Mouse (Mus musculus) heart, embryonic 12.5 days (tissue): ENCODE results near the gene Efs. TPM values are rescaled to one million over a fixed set of nuclear protein-coding genes. Genes with fewer than 3 reads are reported as not detected.
"Not testable (repeated sequence)": the region's sequence is repeated elsewhere in the genome, so short reads cannot be mapped to it uniquely, and the experiment has no call there.

ENCODE experiments used
- ATAC-seq: fragments of 200-750 bp; cut with Nextera tagmentation; 2 replicates; pipeline ENCODE4 v1.8.0; 2017; ENCODE audit warnings: moderate TSS enrichment, moderate library complexity; ENCODE audit not compliant: insufficient number of reproducible peaks, low FRiP score
- H3K27ac ChIP-seq: fragments of 300-500 bp; sonication (generic); 2 replicates; pipeline ENCODE4 v1.5.1; 2016; ENCODE audit warnings: mild to moderate bottlenecking, moderate library complexity; ENCODE audit not compliant: poor library complexity, severe bottlenecking
- H3K27me3 ChIP-seq: fragments of 300-500 bp; sonication (generic); replicated peaks from 2 replicates; pipeline ENCODE4 v1.6.1; 2016; ENCODE audit warnings: mild to moderate bottlenecking, moderate library complexity
- H3K36me3 ChIP-seq: fragments of 300-500 bp; sonication (generic); 2 replicates; pipeline ENCODE4 v1.6.1; 2016; ENCODE audit warnings: mild to moderate bottlenecking, moderate library complexity
- H3K4me1 ChIP-seq: fragments of 300-500 bp; sonication (generic); replicated peaks from 2 replicates; pipeline ENCODE4 v1.6.1; 2016; ENCODE audit warnings: mild to moderate bottlenecking
- H3K4me2 ChIP-seq: fragments of 300-500 bp; sonication (generic); 2 replicates; pipeline ENCODE4 v1.6.1; 2016; ENCODE audit warnings: mild to moderate bottlenecking, moderate library complexity
- H3K4me3 ChIP-seq: fragments of 300-500 bp; sonication (generic); 2 replicates; pipeline ENCODE4 v1.5.1; 2016; ENCODE audit warnings: mild to moderate bottlenecking
- H3K9ac ChIP-seq: fragments of 300-500 bp; sonication (generic); 2 replicates; pipeline ENCODE4 v1.6.1; 2016; ENCODE audit warnings: mild to moderate bottlenecking, moderate library complexity
- H3K9me3 ChIP-seq: fragments of 300-500 bp; sonication (generic); replicated peaks from 2 replicates; pipeline ENCODE4 v1.6.1; 2016; ENCODE audit warnings: mild to moderate bottlenecking, moderate library complexity
- WGBS: fragments of 180-500 bp; shearing (Covaris S2); methylation state at CpG from one replicate; pipeline ENCODE4 v1.1.7; 2016; 5-methylcytosine and 5-hydroxymethylcytosine counted together
- polyA plus RNA-seq: library from polyadenylated mRNA; unstranded; fragments of >200 nt; fragmentation: Nextera tagmentation; extraction: Ambion mirVana; gene quantifications from 2 replicates; pipeline ENCODE4 v1.2.1, GENCODE M21; 2016

Gene Efs
- polyA plus RNA-seq, 1 experiment from 2014 or later, result 15.0 TPM

DNA sequence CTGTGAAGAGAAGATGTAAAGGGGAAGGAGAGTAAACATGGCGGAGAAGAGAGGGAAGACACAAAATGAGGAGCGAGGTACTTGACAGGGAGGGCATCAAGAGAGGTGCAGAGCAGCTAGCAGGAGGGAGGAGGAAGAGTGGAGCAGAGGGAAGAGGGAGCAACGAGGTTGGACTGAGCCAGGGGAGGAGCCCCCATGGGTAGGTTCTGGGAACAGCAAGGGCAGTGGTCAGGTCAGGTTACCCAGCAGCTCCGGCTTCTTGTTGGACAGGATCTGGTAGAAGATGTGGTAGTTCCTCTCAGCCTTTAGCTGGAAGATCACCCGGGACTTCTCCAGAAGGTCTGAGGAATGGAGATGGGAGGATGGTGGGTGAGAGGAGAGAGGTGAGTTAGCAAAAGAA, 35.6 kb upstream of the Efs start:
- H3K4me2 ChIP-seq, result peak overlapping the region; percentile 68
- WGBS, result 52% methylated on average over 5 of the region's 5 CpGs
- H3K4me3 ChIP-seq, result peak overlapping the region; percentile 61
- no peak for ATAC-seq
- H3K36me3 ChIP-seq, result peaks cover 76% of the 10 kb centered on the region
- no peaks in the 10 kb centered on the region for H3K27me3 ChIP-seq
- H3K4me1 ChIP-seq, result peaks cover 48% of the 10 kb centered on the region
- H3K9ac ChIP-seq, result peak overlapping the region; percentile 88
- H3K9me3 ChIP-seq, result no peaks in the 10 kb centered on the region
- H3K27ac ChIP-seq, result peak overlapping the region; percentile 94

DNA sequence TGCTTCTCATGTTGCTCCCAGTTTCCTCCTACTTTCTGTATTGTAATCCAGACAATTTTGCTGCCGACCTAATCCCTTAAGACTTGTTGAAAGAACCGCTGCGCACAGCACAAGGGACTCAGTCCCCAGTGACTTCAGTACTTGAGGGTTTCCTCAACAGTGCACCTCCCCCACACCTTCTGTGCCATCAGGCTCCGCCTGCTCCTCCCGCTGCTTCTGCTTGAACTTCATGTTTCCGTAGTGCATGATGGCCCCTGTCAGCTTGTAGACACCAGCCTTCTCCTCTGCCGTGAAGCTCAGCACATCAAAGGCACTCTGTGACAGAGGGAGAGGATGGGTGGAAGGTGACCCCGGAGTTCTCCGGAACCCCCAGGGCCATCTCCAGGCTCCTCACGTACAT, 34.8 kb upstream of the Efs start:
- Histone ChIP-seq H3K27ac (peak overlapping the region; percentile 94), H3K4me1 (peaks cover 51% of the 10 kb centered on the region), H3K9ac (peak overlapping the region; percentile 88), H3K4me3 (peak overlapping the region; percentile 61), H3K27me3 (no peaks in the 10 kb centered on the region), H3K36me3 (peaks cover 82% of the 10 kb centered on the region), H3K4me2 (peak overlapping the region; percentile 68), H3K9me3 (no peaks in the 10 kb centered on the region)
- no peak for ATAC-seq
- 39% methylated on average over 10 of the region's 10 CpGs for WGBS

DNA sequence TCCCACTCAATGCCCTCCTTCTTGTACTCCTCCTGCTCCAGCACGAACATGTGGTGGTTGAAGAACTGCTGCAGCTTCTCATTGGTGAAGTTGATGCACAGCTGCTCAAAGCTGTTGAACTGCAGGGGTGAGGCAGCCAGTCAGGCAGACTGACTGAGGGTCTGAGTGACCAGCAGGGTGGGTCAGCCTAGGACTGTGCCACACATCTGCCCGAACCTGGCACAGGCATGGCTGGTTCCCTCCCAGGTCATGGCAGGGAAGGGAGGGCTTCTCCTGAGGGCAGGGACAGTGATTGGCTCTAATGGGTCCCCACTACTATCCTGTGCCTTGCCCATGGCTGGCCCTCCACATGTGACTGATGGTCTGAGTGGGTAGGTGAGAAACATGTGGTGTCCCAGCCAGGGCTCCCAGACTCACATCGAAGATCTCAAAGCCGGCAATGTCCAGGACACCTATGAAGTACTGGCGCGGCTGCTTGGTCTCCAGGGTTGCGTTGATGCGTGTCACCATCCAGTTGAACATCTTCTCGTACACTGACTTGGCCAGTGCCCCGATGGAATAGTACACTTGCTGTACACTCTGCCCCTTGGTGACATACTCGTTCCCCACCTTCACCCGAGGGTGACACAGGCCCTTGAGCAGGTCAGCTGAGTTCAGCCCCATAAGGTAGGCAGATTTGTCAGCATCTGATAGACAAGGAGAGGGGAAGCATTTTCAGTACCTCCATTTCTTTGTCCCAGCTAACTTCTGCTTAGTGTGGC, 34.1 kb upstream of the Efs start:
- Histone ChIP-seq H3K27ac (peak overlapping the region; percentile 94), H3K36me3 (peaks cover 86% of the 10 kb centered on the region), H3K4me3 (peak overlapping the region; percentile 61), H3K9ac (peak overlapping the region; percentile 88; the same call in 1 of the 2 replicates), H3K4me1 (peaks cover 51% of the 10 kb centered on the region), H3K4me2 (peak overlapping the region; percentile 68)
- H3K27me3 ChIP-seq, H3K9me3 ChIP-seq: not testable (repeated sequence)
- WGBS, result 74% methylated on average over 12 of the region's 12 CpGs
- ATAC-seq, result 0 out of 2 replicates have a peak, but pooled peaks have one; percentile 1

GRCm38 (mm10) chr14:54959197-54959596, 33.3 kb upstream of the Efs start:
- 70% methylated on average over 3 of the region's 3 CpGs for WGBS
- Histone ChIP-seq H3K36me3 (peaks cover 89% of the 10 kb centered on the region), H3K9me3 (no peaks in the 10 kb centered on the region), H3K4me2 (peak overlapping the region; percentile 68), H3K4me1 (peaks cover 51% of the 10 kb centered on the region), H3K9ac (peak overlapping the region; percentile 41), H3K27ac (peak overlapping the region; percentile 32; the same call in 1 of the 2 replicates), H3K4me3 (peak overlapping the region; percentile 61; the same call in 1 of the 2 replicates), H3K27me3 (no peaks in the 10 kb centered on the region)
- ATAC-seq, result no peak

GRCm38 (mm10) chr14:54958503-54958902, 32.6 kb upstream of the Efs start:
- WGBS, result 62% methylated on average over 4 of the region's 4 CpGs
- peak overlapping the region; percentile 68 for H3K4me2 ChIP-seq
- H3K9ac ChIP-seq, result peak overlapping the region; percentile 41
- H3K27ac ChIP-seq, result peak overlapping the region; percentile 49; the same call in 1 of the 2 replicates
- no peaks in the 10 kb centered on the region for H3K27me3 ChIP-seq
- peaks cover 47% of the 10 kb centered on the region for H3K4me1 ChIP-seq
- H3K36me3 ChIP-seq, result peaks cover 89% of the 10 kb centered on the region
- ATAC-seq, result no peak
- no peaks in the 10 kb centered on the region for H3K9me3 ChIP-seq
- H3K4me3 ChIP-seq, result peak overlapping the region; percentile 20; the same call in 1 of the 2 replicates

DNA sequence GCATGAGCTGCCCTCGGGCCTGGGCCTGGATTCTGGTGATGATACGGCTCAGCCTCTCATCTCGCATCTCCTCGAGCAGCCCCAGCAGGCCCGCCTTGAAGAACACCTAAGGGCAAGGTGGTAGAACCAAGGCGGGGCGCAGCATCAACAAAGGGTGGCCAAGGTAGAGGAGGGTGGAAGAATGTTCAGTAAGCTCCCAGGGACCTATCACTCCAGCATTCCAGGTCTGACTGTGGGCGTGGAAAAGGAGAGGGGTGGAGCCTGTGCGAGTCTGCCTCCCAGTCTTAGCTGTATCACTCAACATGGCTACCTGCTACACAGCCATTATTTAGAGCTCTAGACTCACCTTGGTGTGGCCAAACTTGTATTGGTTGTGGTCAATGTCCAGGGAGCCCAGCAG, 30.6 kb upstream of the Efs start:
- ATAC-seq, result no peak
- Histone ChIP-seq H3K4me3 (peak overlapping the region; percentile 7; the same call in 1 of the 2 replicates), H3K4me2 (peak overlapping the region; percentile 20; the same call in 1 of the 2 replicates), H3K9me3 (no peaks in the 10 kb centered on the region), H3K36me3 (peaks cover 91% of the 10 kb centered on the region), H3K9ac (peak overlapping the region; percentile 46), H3K27me3 (no peaks in the 10 kb centered on the region), H3K27ac (0 out of 2 replicates have a peak overlapping the region, but pooled peaks have one; percentile 15), H3K4me1 (peaks cover 34% of the 10 kb centered on the region)
- 72% methylated on average over 9 of the region's 9 CpGs for WGBS

DNA sequence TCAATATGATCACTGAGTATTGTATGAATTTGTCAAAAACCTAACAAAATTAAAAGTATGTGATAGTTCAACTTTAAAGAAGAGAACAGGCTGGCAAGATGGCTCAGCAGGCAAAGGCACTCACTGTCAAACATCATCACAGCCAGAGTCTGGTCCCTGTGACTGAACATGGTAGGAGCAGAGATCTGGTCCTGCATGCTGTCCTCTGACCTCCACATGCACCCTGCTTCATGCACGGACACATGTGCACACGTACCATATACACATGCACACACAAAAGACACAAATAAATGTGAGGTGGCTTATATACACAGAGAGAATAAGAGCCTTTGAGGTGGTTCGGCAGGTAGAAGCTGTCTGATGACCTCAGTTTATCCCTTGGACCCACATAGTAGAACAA, 29.6 kb upstream of the Efs start:
- H3K9me3 ChIP-seq, result no peaks in the 10 kb centered on the region
- no peak for ATAC-seq
- H3K4me2 ChIP-seq, result no peak overlapping the region
- WGBS, result 63% methylated on average over 3 of the region's 3 CpGs
- peaks cover 90% of the 10 kb centered on the region for H3K36me3 ChIP-seq
- H3K27ac ChIP-seq, result no peak overlapping the region
- no peak overlapping the region for H3K9ac ChIP-seq
- H3K27me3 ChIP-seq, result no peaks in the 10 kb centered on the region
- no peak overlapping the region for H3K4me3 ChIP-seq
- peaks cover 24% of the 10 kb centered on the region for H3K4me1 ChIP-seq

DNA sequence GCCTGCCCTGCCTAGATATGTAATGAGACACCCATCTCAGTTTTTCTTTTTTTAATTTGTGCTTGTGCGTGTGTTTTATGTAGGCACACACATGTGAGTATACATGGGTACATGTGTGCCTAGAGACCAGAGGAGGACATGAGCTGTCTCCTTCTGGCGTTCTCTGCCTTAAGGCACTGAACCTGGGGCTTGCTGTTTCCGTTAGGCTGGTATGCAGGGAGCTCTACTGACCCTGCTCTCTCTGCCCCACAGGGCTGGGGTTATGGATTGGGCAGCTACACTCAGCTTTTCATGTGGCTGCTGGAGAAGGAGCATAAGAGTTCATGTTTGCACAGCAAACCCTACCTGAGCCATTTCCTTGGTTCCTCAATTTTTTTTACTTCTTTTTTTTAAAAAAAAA, 28.5 kb upstream of the Efs start:
- Histone ChIP-seq H3K4me2 (no peak overlapping the region), H3K4me1 (peaks cover 24% of the 10 kb centered on the region), H3K27me3 (peaks cover 6% of the 10 kb centered on the region), H3K9ac (no peak overlapping the region), H3K9me3 (no peaks in the 10 kb centered on the region), H3K4me3 (no peak overlapping the region), H3K36me3 (peaks cover 90% of the 10 kb centered on the region), H3K27ac (0 out of 2 replicates have a peak overlapping the region, but pooled peaks have one; percentile 15)
- no peak for ATAC-seq
- WGBS, result 65% methylated on average over 3 of the region's 3 CpGs

DNA sequence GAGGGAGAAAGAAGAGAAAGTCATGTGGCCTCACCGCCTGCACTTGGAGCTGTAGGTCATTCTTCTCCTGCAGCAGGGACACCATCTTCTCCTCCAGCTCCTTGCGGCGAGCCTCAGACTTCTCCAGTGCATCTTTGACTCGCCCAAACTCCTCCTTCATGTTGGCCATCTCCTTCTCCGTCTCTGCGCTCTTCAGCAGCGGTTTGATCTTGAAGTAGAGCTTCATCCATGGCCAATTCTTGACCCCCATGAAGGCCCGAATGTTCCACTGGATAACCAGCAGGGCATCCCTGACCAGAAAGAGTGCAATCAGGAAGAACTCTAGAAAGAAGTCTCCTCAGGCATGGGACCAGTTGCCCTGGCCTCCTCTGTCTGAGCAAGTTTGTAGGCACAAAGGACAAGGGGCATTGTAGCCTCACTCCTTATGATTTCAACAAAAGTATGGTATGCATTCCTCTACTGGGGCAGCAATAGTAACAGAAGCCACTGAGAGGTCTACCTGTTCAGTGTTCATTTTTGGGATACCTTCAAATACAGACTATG, 27.8 kb upstream of the Efs start:
- Histone ChIP-seq H3K9ac (no peak overlapping the region), H3K4me1 (peaks cover 27% of the 10 kb centered on the region), H3K9me3 (no peaks in the 10 kb centered on the region), H3K27me3 (peaks cover 8% of the 10 kb centered on the region), H3K36me3 (peaks cover 90% of the 10 kb centered on the region), H3K27ac (peak overlapping the region; percentile 15; the same call in 1 of the 2 replicates), H3K4me2 (no peak overlapping the region), H3K4me3 (no peak overlapping the region)
- ATAC-seq, result no peak
- 74% methylated on average over 8 of the region's 8 CpGs for WGBS

DNA sequence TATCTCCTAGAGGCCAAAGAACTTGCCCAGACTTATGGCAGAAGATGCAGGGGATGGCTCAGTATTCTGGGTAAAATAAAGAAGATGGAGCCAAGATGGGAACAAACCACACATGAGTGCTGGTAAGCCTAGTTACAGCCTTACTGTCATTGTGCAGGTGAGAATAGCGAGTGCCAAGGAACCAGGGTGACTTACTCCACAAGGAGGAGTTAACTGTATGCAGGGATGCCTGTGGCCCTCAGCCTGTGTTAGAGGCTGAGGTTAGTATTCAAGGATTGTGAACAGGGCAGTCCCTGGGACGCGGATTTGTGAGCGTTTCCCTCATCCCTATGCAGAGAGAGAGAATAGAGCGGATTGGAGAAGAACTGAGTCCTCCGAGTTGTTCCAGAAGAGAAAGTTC, 25.7 kb upstream of the Efs start:
- no peaks in the 10 kb centered on the region for H3K9me3 ChIP-seq
- peaks cover 8% of the 10 kb centered on the region for H3K27me3 ChIP-seq
- 74% methylated on average over 6 of the region's 6 CpGs for WGBS
- H3K27ac ChIP-seq, result peak overlapping the region; percentile 13; the same call in 1 of the 2 replicates
- peaks cover 33% of the 10 kb centered on the region for H3K4me1 ChIP-seq
- H3K9ac ChIP-seq, result no peak overlapping the region
- H3K4me2 ChIP-seq, result no peak overlapping the region
- H3K36me3 ChIP-seq, result peaks cover 89% of the 10 kb centered on the region
- H3K4me3 ChIP-seq, result no peak overlapping the region
- ATAC-seq, result no peak

DNA sequence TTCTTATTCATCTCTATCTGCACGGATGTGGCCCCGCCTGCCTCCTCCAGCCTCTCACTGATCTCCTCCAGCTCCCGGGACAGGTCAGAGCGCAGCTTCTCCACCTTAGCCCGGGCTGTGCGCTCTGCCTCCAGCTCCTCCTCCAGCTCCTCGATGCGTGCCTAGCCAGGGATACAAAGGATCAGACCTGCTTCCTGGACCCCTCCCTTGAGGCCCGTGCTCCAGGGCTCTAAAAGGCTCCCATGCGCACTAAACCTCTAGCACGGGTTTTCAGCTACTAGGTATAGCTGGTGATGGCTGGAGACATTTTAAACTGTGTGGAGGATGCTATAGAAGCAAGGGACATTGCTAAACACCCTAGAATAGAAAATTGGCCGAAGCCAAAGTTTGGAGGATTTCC, 24.6 kb upstream of the Efs start:
- 0 out of 2 replicates have a peak, but pooled peaks have one; percentile 5 for ATAC-seq
- H3K4me1 ChIP-seq, result peaks cover 33% of the 10 kb centered on the region
- H3K9ac ChIP-seq, result no peak overlapping the region
- H3K36me3 ChIP-seq, result peaks cover 91% of the 10 kb centered on the region
- H3K4me2 ChIP-seq, result no peak overlapping the region
- WGBS, result 49% methylated on average over 12 of the region's 12 CpGs
- H3K27ac ChIP-seq, result peak overlapping the region; percentile 8; the same call in 1 of the 2 replicates
- peaks cover 8% of the 10 kb centered on the region for H3K27me3 ChIP-seq
- H3K4me3 ChIP-seq, result no peak overlapping the region
- H3K9me3 ChIP-seq, result no peaks in the 10 kb centered on the region
